Mouse (Mus musculus): ENCODE measurements at regions not wholly inside any gene's neighbourhood (a gene's known extent, or its start where the extent isn't known, plus 50 kb on each side); places are given as distances from the start of the nearest gene placed in this dataset.

GRCm38 (mm10) chr7:77303935-77304334 is 1074.2 kb downstream of the Agbl1 start:
- no peaks in the 10 kb centered on the region for H3K36me3 ChIP-seq (replicated peaks; ENCODE audit: control insufficient read depth, insufficient read depth, low read length)
- TF ChIP-seq CTCF (IDR thresholded peaks at IDR 0.05; ENCODE audit: low read depth): no peak
- TF ChIP-seq EP300 (IDR thresholded peaks at IDR 0.05; ENCODE audit: low read depth): no peak
- H3K9ac ChIP-seq (replicated peaks; ENCODE audit: low read depth, low read length): no peak overlapping the region
- H3K4me2 ChIP-seq (ENCODE audit: low read depth, low read length): peak overlapping the region; percentile 27; the same call in 1 of the 2 replicates
- no peaks in the 10 kb centered on the region for H3K27me3 ChIP-seq (ENCODE audit: control insufficient read depth, insufficient read depth, low read length)
- H3K4me3 ChIP-seq (ENCODE audit: low read depth, low read length): peak overlapping the region; percentile 19
- H3K9me3 ChIP-seq (replicated peaks; ENCODE audit: control insufficient read depth, low read length): no peaks in the 10 kb centered on the region
- H3K4me1 ChIP-seq (ENCODE audit: control insufficient read depth, insufficient read depth): no peaks in the 10 kb centered on the region
- WGBS: 5% methylated on average over 9 of the region's 11 CpGs
- no peak for ATAC-seq (ENCODE audit: insufficient read depth, low read depth)
- peak; percentile 8 for DNase-seq (ENCODE audit: low spot score)
- H3K27ac ChIP-seq (ENCODE audit: low read depth): no peak overlapping the region

DNA sequence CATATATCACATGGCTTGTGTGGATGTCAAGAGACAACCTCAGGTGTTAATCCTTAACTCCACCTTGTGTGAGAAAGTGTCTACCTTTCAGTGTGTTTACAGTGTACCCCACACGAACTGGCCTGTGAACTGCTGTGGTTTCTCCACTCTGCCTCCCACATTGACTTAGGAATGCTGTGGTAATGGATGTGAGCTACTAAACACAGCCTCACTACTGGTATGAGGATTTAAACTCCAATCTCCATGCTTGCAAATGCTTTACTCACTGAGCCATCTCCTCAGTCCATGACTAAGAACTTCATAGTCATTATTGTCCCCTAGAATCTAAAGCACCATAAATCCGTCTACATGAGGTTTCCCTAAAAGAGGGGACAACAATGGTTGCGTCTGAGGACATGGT is 1075.8 kb downstream of the Agbl1 start:
- Histone ChIP-seq H3K9ac (replicated peaks; ENCODE audit: low read depth, low read length) (no peak overlapping the region), H3K27me3 (ENCODE audit: control insufficient read depth, insufficient read depth, low read length) (no peaks in the 10 kb centered on the region), H3K4me1 (ENCODE audit: control insufficient read depth, insufficient read depth) (no peaks in the 10 kb centered on the region), H3K9me3 (replicated peaks; ENCODE audit: control insufficient read depth, low read length) (no peaks in the 10 kb centered on the region), H3K36me3 (replicated peaks; ENCODE audit: control insufficient read depth, insufficient read depth, low read length) (no peaks in the 10 kb centered on the region), H3K27ac (ENCODE audit: low read depth) (no peak overlapping the region), H3K4me3 (ENCODE audit: low read depth, low read length) (no peak overlapping the region), H3K4me2 (ENCODE audit: low read depth, low read length) (no peak overlapping the region)
- 76% methylated on average over 3 of the region's 3 CpGs for WGBS
- no peak for TF ChIP-seq EP300 (IDR thresholded peaks at IDR 0.05; ENCODE audit: low read depth)
- no peak for TF ChIP-seq CTCF (IDR thresholded peaks at IDR 0.05; ENCODE audit: low read depth)
- ATAC-seq (ENCODE audit: insufficient read depth, low read depth) (no peak), DNase-seq (ENCODE audit: low spot score) (no peak)

- no peak for DNase-seq (ENCODE audit: low spot score)
- Histone ChIP-seq H3K9ac (replicated peaks; ENCODE audit: low read depth, low read length) (no peak overlapping the region), H3K4me3 (ENCODE audit: low read depth, low read length) (no peak overlapping the region), H3K36me3 (replicated peaks; ENCODE audit: control insufficient read depth, insufficient read depth, low read length) (no peaks in the 10 kb centered on the region), H3K9me3 (replicated peaks; ENCODE audit: control insufficient read depth, low read length) (no peaks in the 10 kb centered on the region), H3K27me3 (ENCODE audit: control insufficient read depth, insufficient read depth, low read length) (no peaks in the 10 kb centered on the region), H3K4me2 (ENCODE audit: low read depth, low read length) (no peak overlapping the region), H3K27ac (ENCODE audit: low read depth) (no peak overlapping the region), H3K4me1 (ENCODE audit: control insufficient read depth, insufficient read depth) (no peaks in the 10 kb centered on the region)
- no peak for TF ChIP-seq CTCF (IDR thresholded peaks at IDR 0.05; ENCODE audit: low read depth)
- no peak for TF ChIP-seq EP300 (IDR thresholded peaks at IDR 0.05; ENCODE audit: low read depth)
- ATAC-seq (ENCODE audit: insufficient read depth, low read depth): no peak
- WGBS: 71% methylated on average over 2 of the region's 2 CpGs
Observed at GRCm38 (mm10) chr7:77311661-77312060, 1082.0 kb downstream of the Agbl1 start.

- H3K4me2 ChIP-seq (ENCODE audit: low read depth, low read length): no peak overlapping the region
- no peaks in the 10 kb centered on the region for H3K27me3 ChIP-seq (ENCODE audit: control insufficient read depth, insufficient read depth, low read length)
- no peak overlapping the region for H3K4me3 ChIP-seq (ENCODE audit: low read depth, low read length)
- no peaks in the 10 kb centered on the region for H3K4me1 ChIP-seq (ENCODE audit: control insufficient read depth, insufficient read depth)
- H3K36me3 ChIP-seq (replicated peaks; ENCODE audit: control insufficient read depth, insufficient read depth, low read length): no peaks in the 10 kb centered on the region
- TF ChIP-seq CTCF (IDR thresholded peaks at IDR 0.05; ENCODE audit: low read depth) (no peak), EP300 (IDR thresholded peaks at IDR 0.05; ENCODE audit: low read depth) (no peak)
- H3K9me3 ChIP-seq (replicated peaks; ENCODE audit: control insufficient read depth, low read length): no peaks in the 10 kb centered on the region
- H3K9ac ChIP-seq (replicated peaks; ENCODE audit: low read depth, low read length): no peak overlapping the region
- ATAC-seq (ENCODE audit: insufficient read depth, low read depth) (no peak), DNase-seq (ENCODE audit: low spot score) (no peak)
- H3K27ac ChIP-seq (ENCODE audit: low read depth): no peak overlapping the region
- 50% methylated on average over 2 of the region's 2 CpGs for WGBS
Observed at GRCm38 (mm10) chr7:77325140-77325539, 1095.5 kb downstream of the Agbl1 start.

DNA sequence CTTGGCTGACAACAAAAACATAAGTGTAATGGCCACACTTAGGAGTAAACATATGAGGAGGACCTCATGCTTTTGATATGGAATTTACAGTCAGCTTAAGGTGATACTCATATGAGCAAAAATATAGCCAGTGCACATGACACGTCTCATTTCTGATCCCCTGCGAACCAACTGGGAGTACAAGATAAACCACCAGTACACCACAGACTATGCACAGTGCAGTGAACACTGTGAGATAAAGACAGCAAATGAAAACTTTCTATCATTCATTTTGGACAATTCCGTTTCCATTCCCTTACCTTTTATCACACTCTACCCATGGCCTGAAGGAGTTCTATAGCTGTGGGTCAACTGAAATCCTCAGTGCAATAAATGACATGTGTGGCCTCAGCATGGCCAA is 1097.1 kb downstream of the Agbl1 start:
- 89% methylated on average over 3 of the region's 3 CpGs for WGBS
- ATAC-seq (ENCODE audit: insufficient read depth, low read depth): no peak
- no peaks in the 10 kb centered on the region for H3K27me3 ChIP-seq (ENCODE audit: control insufficient read depth, insufficient read depth, low read length)
- H3K9me3 ChIP-seq (replicated peaks; ENCODE audit: control insufficient read depth, low read length): no peaks in the 10 kb centered on the region
- no peak for TF ChIP-seq EP300 (IDR thresholded peaks at IDR 0.05; ENCODE audit: low read depth)
- TF ChIP-seq CTCF (IDR thresholded peaks at IDR 0.05; ENCODE audit: low read depth): no peak
- no peak for DNase-seq (ENCODE audit: low spot score)
- no peak overlapping the region for H3K4me2 ChIP-seq (ENCODE audit: low read depth, low read length)
- no peaks in the 10 kb centered on the region for H3K4me1 ChIP-seq (ENCODE audit: control insufficient read depth, insufficient read depth)
- H3K4me3 ChIP-seq (ENCODE audit: low read depth, low read length): no peak overlapping the region
- H3K27ac ChIP-seq (ENCODE audit: low read depth): no peak overlapping the region
- no peaks in the 10 kb centered on the region for H3K36me3 ChIP-seq (replicated peaks; ENCODE audit: control insufficient read depth, insufficient read depth, low read length)
- H3K9ac ChIP-seq (replicated peaks; ENCODE audit: low read depth, low read length): no peak overlapping the region

DNA sequence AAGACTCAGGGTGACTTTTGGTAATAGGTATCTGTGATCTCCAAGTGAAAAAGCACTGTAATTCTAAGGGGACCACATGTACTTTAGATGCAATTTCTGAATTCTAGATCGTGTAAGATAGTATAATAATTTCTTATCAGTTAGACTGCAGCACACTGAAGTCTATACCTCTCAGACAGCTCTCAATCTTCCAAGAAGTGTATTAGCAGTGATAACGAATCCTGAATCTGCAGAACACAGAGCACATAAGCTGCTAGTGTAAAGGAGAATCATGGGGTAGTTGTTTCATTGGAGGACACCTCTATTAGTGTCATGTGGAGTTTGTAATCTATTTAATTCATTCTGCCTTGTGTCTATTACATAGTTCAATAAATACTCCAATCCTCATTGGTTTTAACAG is 1097.8 kb downstream of the Agbl1 start:
- no peak overlapping the region for H3K27ac ChIP-seq (ENCODE audit: low read depth)
- no peaks in the 10 kb centered on the region for H3K27me3 ChIP-seq (ENCODE audit: control insufficient read depth, insufficient read depth, low read length)
- H3K4me1 ChIP-seq (ENCODE audit: control insufficient read depth, insufficient read depth): no peaks in the 10 kb centered on the region
- no peaks in the 10 kb centered on the region for H3K9me3 ChIP-seq (replicated peaks; ENCODE audit: control insufficient read depth, low read length)
- no peaks in the 10 kb centered on the region for H3K36me3 ChIP-seq (replicated peaks; ENCODE audit: control insufficient read depth, insufficient read depth, low read length)
- ATAC-seq (ENCODE audit: insufficient read depth, low read depth) (no peak), DNase-seq (ENCODE audit: low spot score) (no peak)
- no peak overlapping the region for H3K4me3 ChIP-seq (ENCODE audit: low read depth, low read length)
- WGBS: 52% methylated on average over 2 of the region's 2 CpGs
- H3K4me2 ChIP-seq (ENCODE audit: low read depth, low read length): no peak overlapping the region
- TF ChIP-seq EP300 (IDR thresholded peaks at IDR 0.05; ENCODE audit: low read depth) (no peak), CTCF (IDR thresholded peaks at IDR 0.05; ENCODE audit: low read depth) (no peak)
- no peak overlapping the region for H3K9ac ChIP-seq (replicated peaks; ENCODE audit: low read depth, low read length)

All from heart, postnatal 0 days (tissue).